Mouse (Mus musculus): ENCODE measurements around the gene Postn. TPM values are rescaled to one million over a fixed set of nuclear protein-coding genes. Genes with fewer than 3 reads are reported as not detected.
A peak's percentile ranks its signal among the peaks of the same experiment; 100 is the strongest.

Gene Postn
- total RNA-seq (2014; rRNA removed) (15.8 and 18.5 TPM in 2 replicates), polyA plus RNA-seq (2012; rRNA removed) (1.8 and 2.4 TPM in 2 replicates)

GRCm38 (mm10) chr3:54360897-54361296 is at the start of gene Postn:
Gene Postn, plus strand, starts transcription at chr3:54361109.
- H3K27ac ChIP-seq (replicated peaks; ENCODE audit: insufficient read depth, low read depth, low read length) = no peak within 1 kb of the TSS
- H3K4me1 ChIP-seq (ENCODE audit: control insufficient read depth, insufficient read depth, low read length) = no peaks in the 10 kb centered on the region
- WGBS = 51% methylated on average over 6 of the region's 6 CpGs

GRCm38 (mm10) chr3:54314055-54314454 is 46.9 kb upstream of the Postn start:
- Histone ChIP-seq H3K79me2 (ENCODE audit: control insufficient read depth, insufficient read depth, low read length) (no peaks in the 10 kb centered on the region), H3K4me1 (ENCODE audit: control insufficient read depth, insufficient read depth, low read length) (no peaks in the 10 kb centered on the region), H3K27ac (replicated peaks; ENCODE audit: insufficient read depth, low read depth, low read length) (no peak overlapping the region), H3K9ac (ENCODE audit: low read depth, low read length) (no peak overlapping the region), H3K4me3 (ENCODE audit: insufficient read depth, low read depth, low read length) (no peak overlapping the region), H3K27me3 (ENCODE audit: control insufficient read depth, insufficient read depth, low read length) (no peaks in the 10 kb centered on the region), H3K36me3 (ENCODE audit: control insufficient read depth, insufficient read depth, low read length) (no peaks in the 10 kb centered on the region)
- no peak for DNase-seq (ENCODE audit: extremely low read depth, low read depth, low spot score)
- WGBS = 84% methylated on average over 2 of the region's 2 CpGs
- TF ChIP-seq CTCF (IDR thresholded peaks at IDR 0.05; ENCODE audit: low read depth, low read length) = no peak
- TF ChIP-seq POLR2A (IDR thresholded peaks at IDR 0.05; ENCODE audit: extremely low read depth, insufficient read depth, low read length) = no peak

More at GRCm38 (mm10) chr3:54360897-54361296, at the start of gene Postn:
- TF ChIP-seq CTCF (IDR thresholded peaks at IDR 0.05; ENCODE audit: low read depth, low read length) = no peak
- no peaks in the 10 kb centered on the region for H3K27me3 ChIP-seq (ENCODE audit: control insufficient read depth, insufficient read depth, low read length)
- H3K4me3 ChIP-seq (ENCODE audit: insufficient read depth, low read depth, low read length) = no peak within 1 kb of the TSS
- H3K36me3 ChIP-seq (ENCODE audit: control insufficient read depth, insufficient read depth, low read length) = no peaks in the 10 kb centered on the region
- no peak within 1 kb of the TSS; the same call in 1 of the 2 replicates for H3K9ac ChIP-seq (ENCODE audit: low read depth, low read length)
- no peak for DNase-seq (ENCODE audit: extremely low read depth, low read depth, low spot score)
- H3K79me2 ChIP-seq (ENCODE audit: control insufficient read depth, insufficient read depth, low read length) = no peaks in the 10 kb centered on the region

GRCm38 (mm10) chr3:54352891-54353652 is 7.8 kb upstream of the Postn start:
- H3K4me3 ChIP-seq (ENCODE audit: insufficient read depth, low read depth, low read length) = no peak overlapping the region
- WGBS = 26% methylated on average over 9 of the region's 9 CpGs
- peak; percentile 22 for DNase-seq (ENCODE audit: extremely low read depth, low read depth, low spot score)

GRCm38 (mm10) chr3:54357561-54357960 is 3.3 kb upstream of the Postn start:
- WGBS = 66% methylated on average over 3 of the region's 3 CpGs
- Histone ChIP-seq H3K9ac (ENCODE audit: low read depth, low read length) (no peak overlapping the region), H3K4me3 (ENCODE audit: insufficient read depth, low read depth, low read length) (no peak overlapping the region), H3K27me3 (ENCODE audit: control insufficient read depth, insufficient read depth, low read length) (no peaks in the 10 kb centered on the region), H3K36me3 (ENCODE audit: control insufficient read depth, insufficient read depth, low read length) (no peaks in the 10 kb centered on the region), H3K4me1 (ENCODE audit: control insufficient read depth, insufficient read depth, low read length) (no peaks in the 10 kb centered on the region), H3K27ac (replicated peaks; ENCODE audit: insufficient read depth, low read depth, low read length) (no peak overlapping the region), H3K79me2 (ENCODE audit: control insufficient read depth, insufficient read depth, low read length) (no peaks in the 10 kb centered on the region)
- no peak for TF ChIP-seq POLR2A (IDR thresholded peaks at IDR 0.05; ENCODE audit: extremely low read depth, insufficient read depth, low read length)
- peak; percentile 38; the same call in 1 of the 2 replicates for TF ChIP-seq CTCF (IDR thresholded peaks at IDR 0.05; ENCODE audit: low read depth, low read length)
- DNase-seq (ENCODE audit: extremely low read depth, low read depth, low spot score) = peak; percentile 29

More at GRCm38 (mm10) chr3:54352891-54353652, 7.8 kb upstream of the Postn start:
- no peak overlapping the region for H3K9ac ChIP-seq (ENCODE audit: low read depth, low read length)
- H3K36me3 ChIP-seq (ENCODE audit: control insufficient read depth, insufficient read depth, low read length) = no peaks in the 10 kb centered on the region
- no peaks in the 10 kb centered on the region for H3K4me1 ChIP-seq (ENCODE audit: control insufficient read depth, insufficient read depth, low read length)
- no peak overlapping the region for H3K27ac ChIP-seq (replicated peaks; ENCODE audit: insufficient read depth, low read depth, low read length)
- TF ChIP-seq POLR2A (IDR thresholded peaks at IDR 0.05; ENCODE audit: extremely low read depth, insufficient read depth, low read length) (no peak), CTCF (IDR thresholded peaks at IDR 0.05; ENCODE audit: low read depth, low read length) (peak; percentile 91)
- no peaks in the 10 kb centered on the region for H3K27me3 ChIP-seq (ENCODE audit: control insufficient read depth, insufficient read depth, low read length)
- H3K79me2 ChIP-seq (ENCODE audit: control insufficient read depth, insufficient read depth, low read length) = no peaks in the 10 kb centered on the region

- Histone ChIP-seq H3K4me3 (ENCODE audit: insufficient read depth, low read depth, low read length) (no peak overlapping the region), H3K9ac (ENCODE audit: low read depth, low read length) (no peak overlapping the region; the same call in 1 of the 2 replicates), H3K27ac (replicated peaks; ENCODE audit: insufficient read depth, low read depth, low read length) (peak overlapping the region; percentile 40), H3K4me1 (ENCODE audit: control insufficient read depth, insufficient read depth, low read length) (no peaks in the 10 kb centered on the region), H3K27me3 (ENCODE audit: control insufficient read depth, insufficient read depth, low read length) (no peaks in the 10 kb centered on the region), H3K79me2 (ENCODE audit: control insufficient read depth, insufficient read depth, low read length) (no peaks in the 10 kb centered on the region), H3K36me3 (ENCODE audit: control insufficient read depth, insufficient read depth, low read length) (no peaks in the 10 kb centered on the region)
- TF ChIP-seq POLR2A (IDR thresholded peaks at IDR 0.05; ENCODE audit: extremely low read depth, insufficient read depth, low read length) = no peak
- TF ChIP-seq CTCF (IDR thresholded peaks at IDR 0.05; ENCODE audit: low read depth, low read length) = no peak
- DNase-seq (ENCODE audit: extremely low read depth, low read depth, low spot score) = peak; percentile 37
- 26% methylated on average over 15 of the region's 15 CpGs for WGBS
Measured at GRCm38 (mm10) chr3:54358463-54359189, 2.3 kb upstream of the Postn start.

All from liver, adult 2 months (tissue).